Mouse (Mus musculus) E14TG2a.4 (cell line): ENCODE results near the gene Arl2.

Source experiments
- CTCF ChIP-seq: conservative IDR thresholded peaks from 2 replicates; pipeline ENCODE4 v1.5.1; 2014; ENCODE audit warnings: low read length
- NANOG ChIP-seq: IDR thresholded peaks from 2 replicates; pipeline ENCODE4 v1.6.1; 2014; ENCODE audit warnings: borderline replicate concordance, low read length, mixed read lengths

GRCm38 (mm10) chr19:6155174-6155573 lies 13.8 kb upstream of the Arl2 start:
- TF ChIP-seq CTCF (no peak), NANOG (no peak)
